Mouse (Mus musculus) MEL (cell line): ENCODE measurements around the gene Kremen2. TPM values are rescaled to one million over a fixed set of nuclear protein-coding genes. Genes with fewer than 3 reads are reported as not detected.

Source experiments
- DNase-seq: peaks from one replicate; pipeline ENCODE4 v3.0.0; 2011; ENCODE audit warnings: low read depth, low spot score
- H3K27ac ChIP-seq: 2 replicates; pipeline ENCODE4 v1.5.1; 2012; ENCODE audit warnings: low read depth, mild to moderate bottlenecking, control low read depth, low read length, moderate library complexity; ENCODE audit not compliant: control insufficient read depth
- H3K27me3 ChIP-seq, 2 experiments: fragments of 150-350 bp in 1 of 2; sonication (generic) in 1 of 2; 2 replicates each; pipeline ENCODE4 v1.6.1; 2012; ENCODE audit warnings: low read length in 2 of 2, mild to moderate bottlenecking in 2 of 2, improper control_type of control experiment in 1 of 2, moderate library complexity in 1 of 2; ENCODE audit not compliant: insufficient read depth in 2 of 2, control insufficient read depth in 1 of 2
- H3K36me3 ChIP-seq, 2 experiments: 2 replicates each; pipeline ENCODE4 v1.6.1; 2012 to 2014; ENCODE audit warnings: low read length in 2 of 2, improper control_type of control experiment in 1 of 2, inconsistent platforms in 1 of 2, mild to moderate bottlenecking in 1 of 2; ENCODE audit not compliant: insufficient read depth in 2 of 2, control insufficient read depth in 1 of 2
- H3K4me1 ChIP-seq, 2 experiments: fragments of 150-350 bp in 1 of 2; sonication (generic) in 1 of 2; 2 replicates each; pipeline ENCODE4 v1.6.1; 2012; ENCODE audit warnings: low read length in 2 of 2, improper control_type of control experiment in 1 of 2, mild to moderate bottlenecking in 1 of 2; ENCODE audit not compliant: insufficient read depth in 2 of 2, control insufficient read depth in 1 of 2
- H3K4me3 ChIP-seq, 2 experiments: fragments of 150-350 bp in 1 of 2; sonication (generic) in 1 of 2; 2 replicates each; pipeline ENCODE4 v1.5.1; 2012; ENCODE audit warnings: low read depth in 2 of 2, low read length in 2 of 2, mild to moderate bottlenecking in 2 of 2, moderate library complexity in 2 of 2, control low read depth in 1 of 2, improper control_type of control experiment in 1 of 2; ENCODE audit not compliant: control insufficient read depth in 1 of 2, insufficient read depth in 1 of 2
- H3K79me2 ChIP-seq: 2 replicates; pipeline ENCODE4 v1.6.1; 2012; ENCODE audit warnings: mild to moderate bottlenecking, low read length, moderate library complexity; ENCODE audit not compliant: control insufficient read depth, poor library complexity, insufficient read depth
- H3K9ac ChIP-seq: 2 replicates; pipeline ENCODE4 v1.6.1; 2012; ENCODE audit warnings: low read depth, mild to moderate bottlenecking, control low read depth, low read length, moderate library complexity; ENCODE audit not compliant: control insufficient read depth, poor library complexity, severe bottlenecking
- H3K9me3 ChIP-seq: fragments of 150-350 bp; sonication (generic); replicated peaks from 2 replicates; pipeline ENCODE4 v1.6.1; 2012; ENCODE audit warnings: mild to moderate bottlenecking, low read length, improper control_type of control experiment, moderate library complexity; ENCODE audit not compliant: insufficient read depth
- BHLHE40 ChIP-seq: IDR thresholded peaks from 2 replicates; pipeline ENCODE4 v1.6.1; 2012; ENCODE audit warnings: low read depth, mild to moderate bottlenecking, inconsistent platforms, low read length, improper control_type of control experiment, borderline replicate concordance
- CHD2 ChIP-seq: IDR thresholded peaks from 2 replicates; pipeline ENCODE4 v1.6.1; 2011; ENCODE audit warnings: low read length, improper control_type of control experiment
- EP300 ChIP-seq, 2 experiments: IDR thresholded peaks; 2 replicates each; pipeline ENCODE4 v1.6.1; 2011; ENCODE audit warnings: improper control_type of control experiment in 2 of 2, low read length in 2 of 2, low read depth in 1 of 2, mild to moderate bottlenecking in 1 of 2
- ETS1 ChIP-seq: IDR thresholded peaks from 2 replicates; pipeline ENCODE4 v1.6.1; 2012; ENCODE audit warnings: low read depth, mild to moderate bottlenecking, inconsistent platforms, low read length, improper control_type of control experiment, moderate library complexity
- GABPA ChIP-seq: IDR thresholded peaks from 2 replicates; pipeline ENCODE4 v1.6.1; 2012; ENCODE audit warnings: low read depth, mild to moderate bottlenecking, inconsistent platforms, low read length, improper control_type of control experiment, moderate library complexity
- JUND ChIP-seq: IDR thresholded peaks from 2 replicates; pipeline ENCODE4 v1.6.1; 2011; ENCODE audit warnings: low read depth, mild to moderate bottlenecking, improper control_type of control experiment, low read length
- KAT2A ChIP-seq: conservative IDR thresholded peaks from 2 replicates; pipeline ENCODE4 v1.6.1; 2012; ENCODE audit warnings: low read depth, low read length, improper control_type of control experiment, inconsistent platforms
- MAX ChIP-seq: IDR thresholded peaks from 2 replicates; pipeline ENCODE4 v1.6.1; 2011; ENCODE audit warnings: low read length, improper control_type of control experiment
- MAZ ChIP-seq: IDR thresholded peaks from 2 replicates; pipeline ENCODE4 v1.6.1; 2012; ENCODE audit warnings: low read depth, mild to moderate bottlenecking, inconsistent platforms, low read length, improper control_type of control experiment
- NELFE ChIP-seq: IDR thresholded peaks from 2 replicates; pipeline ENCODE4 v1.6.1; 2011; ENCODE audit warnings: low read depth, low read length, improper control_type of control experiment
- POLR2AphosphoS5 ChIP-seq: IDR thresholded peaks from 2 replicates; pipeline ENCODE4 v1.6.1; 2012; ENCODE audit warnings: low read depth, borderline replicate concordance, mild to moderate bottlenecking, inconsistent platforms, low read length, moderate library complexity, mixed read lengths
- RAD21 ChIP-seq: IDR thresholded peaks from 2 replicates; pipeline ENCODE4 v1.6.1; 2011; ENCODE audit warnings: mild to moderate bottlenecking, low read depth, low read length, improper control_type of control experiment
- SMC3 ChIP-seq: IDR thresholded peaks from 2 replicates; pipeline ENCODE4 v1.6.1; 2011; ENCODE audit warnings: low read depth, low read length, improper control_type of control experiment
- USF1 ChIP-seq: IDR thresholded peaks from 2 replicates; pipeline ENCODE4 v1.6.1; 2014; ENCODE audit warnings: low read depth, mild to moderate bottlenecking, inconsistent platforms, low read length, improper control_type of control experiment, moderate library complexity
- ZNF384 ChIP-seq: IDR thresholded peaks from 2 replicates; pipeline ENCODE4 v1.6.1; 2012; ENCODE audit warnings: low read depth, mild to moderate bottlenecking, inconsistent platforms, low read length, improper control_type of control experiment
- polyA plus RNA-seq, 2 experiments: library from polyadenylated mRNA; stranded (reverse) in 1 of 2; unstranded in 1 of 2; fragments of >175 nt in 1 of 2; fragments of >200 nt in 1 of 2; gene quantifications; 2 replicates each; pipeline versions ENCODE4 v1.2.1 to v1.2.4; 2012; ENCODE audit warnings: low replicate concordance in 2 of 2, low read depth in 1 of 2; ENCODE audit not compliant: insufficient read length in 2 of 2, insufficient read depth in 1 of 2, missing spikeins in 1 of 2
- total RNA-seq: library from RNA; depleted of rRNA; stranded (reverse); fragments of 300-350 nt; gene quantifications from 2 replicates; pipeline ENCODE4 v1.2.3, GENCODE M21; 2012; rRNA removed

Kremen2 gene
- total RNA-seq (0.10 TPM in 1 of 2 replicates, not detected in the other), polyA plus RNA-seq (under 1 TPM in 1 of 2 experiments, not detected in 1; 0.11 TPM)

GRCm38 (mm10) chr17:23745301-23746251 lies at the start of gene Kremen2:
Gene Kremen2, minus strand, starts transcription at chr17:23745833.
- Histone ChIP-seq H3K79me2 (no peaks in the 10 kb centered on the region), H3K9ac (no peak within 1 kb of the TSS), H3K36me3 (peaks cover 0 to 4% of the 10 kb centered on the region in 2 experiments; a peak in 2 of 4 replicates), H3K27me3 (no peaks in the 10 kb centered on the region), H3K4me1 (peaks cover 4 to 27% of the 10 kb centered on the region in 2 experiments; a peak in 3 of 4 replicates), H3K9me3 (no peaks in the 10 kb centered on the region), H3K4me3 (no peak within 1 kb of the TSS), H3K27ac (no peak within 1 kb of the TSS)
- TF ChIP-seq GABPA = no peak
- TF ChIP-seq KAT2A = no peak
- DNase-seq = no peak

- DNase-seq = no peak
- H3K9me3 ChIP-seq = no peaks in the 10 kb centered on the region
- no peak overlapping the region for H3K27ac ChIP-seq
- H3K4me3 ChIP-seq = no peak overlapping the region
- H3K27me3 ChIP-seq = peaks cover 0 to 2% of the 10 kb centered on the region in 2 experiments; a peak in 1 of 4 replicates
- H3K9ac ChIP-seq = no peak overlapping the region
- TF ChIP-seq SMC3 (no peak), MAZ (no peak), POLR2AphosphoS5 (no peak), USF1 (no peak), NELFE (no peak), BHLHE40 (no peak), GABPA (no peak), ETS1 (no peak), MAX (no peak), CHD2 (no peak), ZNF384 (no peak), RAD21 (no peak), JUND (no peak), KAT2A (no peak), EP300 (IDR thresholded peaks at IDR 0.05; ENCODE audit: low read depth in 1 of 2, low read length in 2 of 2) (no peak)
- TF ChIP-seq, all 39 proteins: peak for 0
- Histone ChIP-seq H3K36me3 (no peaks in the 10 kb centered on the region), H3K4me1 (no peaks in the 10 kb centered on the region), H3K79me2 (no peaks in the 10 kb centered on the region)
Observed at GRCm38 (mm10) chr17:23795323-23795722, 49.7 kb upstream of the Kremen2 start.
